Mouse (Mus musculus) erythroblast, embryonic 14.5 days (primary cell): ENCODE data around the gene Akr1c14.

Experiments used
- GATA1 ChIP-seq: IDR thresholded peaks from 2 replicates; pipeline ENCODE4 v1.6.1; 2012; ENCODE audit warnings: low read length, inconsistent platforms, mixed read lengths
- TAL1 ChIP-seq: IDR thresholded peaks from 3 replicates; pipeline ENCODE4 v1.6.1; 2012; ENCODE audit warnings: low read length, inconsistent platforms, mixed read lengths

- TF ChIP-seq GATA1 (no peak), TAL1 (no peak)
These were observed 10.6 kb downstream of the Akr1c14 start for GRCm38 (mm10) chr13:4059363-4059762.
